Mouse (Mus musculus): ENCODE measurements around the gene Tnnc1.

Gene Tnnc1

DNA sequence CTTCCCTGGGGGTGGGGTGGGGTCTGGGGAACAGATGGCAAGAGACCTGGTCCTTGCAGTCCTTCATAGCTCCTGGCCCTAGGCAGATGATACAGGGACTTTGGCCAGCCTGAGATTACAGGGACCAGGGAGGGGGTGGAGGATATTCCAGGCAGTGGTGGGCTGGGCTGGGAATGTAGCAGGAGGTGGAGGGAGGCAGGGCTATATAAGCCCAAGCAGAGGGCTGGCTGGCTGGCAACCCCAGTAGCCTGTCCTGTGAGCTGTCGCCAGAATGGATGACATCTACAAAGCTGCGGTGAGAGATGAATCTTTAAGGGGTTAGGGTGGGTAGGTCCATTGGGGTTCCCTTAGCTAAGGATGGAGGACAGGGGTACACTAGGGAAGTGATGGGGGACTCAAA lies at the start of gene Tnnc1:
Gene Tnnc1 (plus strand): TSS at position 229 of the 400 bp plus-strand sequence.
- no peak for DNase-seq

DNA sequence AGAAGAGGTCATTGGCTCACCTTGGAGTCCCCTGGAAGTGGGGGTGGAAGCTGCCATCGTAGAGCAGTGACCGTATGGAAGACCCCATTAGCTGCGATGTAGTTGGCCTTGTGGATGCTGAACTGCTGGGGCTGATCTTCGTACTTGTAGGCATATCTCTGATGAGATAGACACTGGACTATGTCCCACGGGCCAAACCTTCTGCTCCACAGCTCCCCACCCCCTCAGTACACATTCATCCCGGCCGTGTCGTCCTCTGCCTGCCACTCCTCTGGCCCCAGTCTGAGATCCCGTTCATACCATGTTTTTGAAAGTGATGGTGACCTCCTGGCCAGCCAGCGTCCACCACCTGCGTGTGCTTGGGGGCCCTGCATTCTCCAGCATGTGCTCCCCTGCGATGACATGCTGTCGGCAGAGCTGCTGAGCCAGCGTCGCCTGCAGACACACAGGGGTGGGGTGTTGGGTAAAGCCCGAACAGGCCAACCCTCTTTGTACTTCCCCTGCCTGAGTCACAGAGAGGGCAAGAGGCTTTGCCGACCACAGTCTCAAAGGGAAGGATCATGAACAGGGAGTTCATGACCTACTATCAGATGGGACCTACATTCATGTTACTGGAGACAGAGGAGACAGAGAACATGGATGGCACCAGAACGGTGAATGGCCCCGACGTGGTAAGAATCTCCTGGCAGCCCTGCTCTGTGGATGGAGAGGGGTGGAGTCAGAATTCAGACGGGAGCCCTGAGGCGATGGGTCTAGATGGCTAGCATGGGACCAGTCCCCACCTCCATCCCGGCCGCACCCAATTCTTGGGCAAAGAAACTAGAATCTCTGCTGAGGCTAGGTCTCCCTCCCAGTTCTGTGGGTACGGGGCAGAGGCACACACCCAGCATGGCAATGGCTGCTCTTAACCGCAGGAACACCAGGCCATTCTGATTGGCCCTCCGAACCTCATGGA lies 47.6 kb upstream of the Tnnc1 start:
- no peak for DNase-seq

DNA sequence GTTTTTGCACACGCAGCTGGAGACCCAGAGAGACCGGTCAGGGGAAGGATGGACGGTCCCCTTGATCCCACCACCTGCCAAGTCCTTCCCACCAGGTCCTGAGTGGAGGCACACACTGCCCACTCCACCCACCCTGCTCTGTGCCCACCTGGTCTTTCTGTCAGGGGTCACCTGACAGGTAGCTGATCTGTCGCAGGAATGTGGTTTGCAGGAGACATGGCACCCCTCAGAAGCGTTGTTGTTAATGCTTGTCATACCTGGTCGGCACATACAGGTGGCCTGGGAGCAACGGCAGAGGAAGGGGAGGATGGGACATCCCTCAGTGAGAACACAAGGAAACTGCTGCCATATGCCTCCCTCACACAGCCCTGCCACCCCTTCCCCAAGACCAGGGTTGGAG lies 46.9 kb upstream of the Tnnc1 start:
- no peak for DNase-seq

DNA sequence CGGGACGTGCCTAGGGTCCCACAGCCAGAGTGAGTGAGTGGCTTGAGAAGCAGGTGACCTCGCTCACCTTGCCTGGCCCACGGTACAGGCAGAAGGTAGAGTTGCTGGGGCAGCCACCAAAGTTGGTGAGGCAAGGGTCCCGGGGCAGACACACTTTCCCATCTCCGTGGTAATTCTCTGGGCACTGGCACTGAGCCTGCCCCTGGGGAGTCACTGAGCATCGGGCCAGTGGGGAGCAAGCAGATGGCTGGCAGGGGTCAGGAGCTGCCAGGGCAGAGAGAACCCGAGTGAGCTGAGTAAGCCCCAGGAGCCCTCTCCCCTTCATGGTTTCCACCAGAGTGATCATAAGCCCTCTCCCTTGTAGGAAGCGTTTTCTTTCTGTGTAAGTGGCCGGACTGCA lies 46.5 kb upstream of the Tnnc1 start:
- DNase-seq, result no peak

DNA sequence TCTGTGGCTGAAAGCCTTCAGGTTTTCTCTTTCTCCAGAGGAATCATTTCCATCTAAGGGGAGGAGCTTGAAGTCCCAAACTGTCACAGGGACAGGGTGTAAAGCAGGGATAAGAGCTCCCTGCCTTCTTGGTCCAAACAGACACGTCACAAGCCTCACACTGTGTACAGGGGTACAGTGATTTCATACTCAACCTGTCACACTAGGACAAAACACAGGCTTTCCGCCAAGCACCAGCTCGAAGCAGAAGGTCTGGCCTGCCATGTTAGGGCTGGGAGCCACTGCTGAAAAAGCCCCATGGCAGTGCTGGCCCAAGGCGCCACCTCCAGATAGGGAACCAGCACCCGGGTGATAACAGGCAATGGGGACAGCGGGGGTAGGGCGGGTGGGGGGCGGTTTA lies 44.0 kb upstream of the Tnnc1 start:
- no peak for DNase-seq

DNA sequence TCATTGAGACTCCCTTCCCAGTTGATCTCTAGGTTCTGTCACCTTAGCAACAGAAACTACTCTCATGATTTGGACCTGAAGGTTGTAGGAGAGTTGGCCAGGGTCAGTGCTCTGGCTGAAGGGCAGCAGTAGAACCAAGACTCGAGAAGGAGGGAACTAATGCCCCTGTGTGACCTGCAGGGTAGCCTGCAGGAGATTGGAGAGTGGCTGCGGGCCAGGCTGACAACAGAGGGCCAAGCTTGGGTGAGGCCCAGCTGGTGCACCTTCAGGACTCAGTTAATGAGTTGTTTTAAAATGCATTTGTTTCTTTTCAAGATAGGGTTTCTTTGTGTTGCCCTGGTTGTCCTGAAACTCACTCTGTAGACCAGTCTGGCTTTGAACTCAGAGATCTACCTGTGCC lies 43.1 kb upstream of the Tnnc1 start:
- no peak for DNase-seq

DNA sequence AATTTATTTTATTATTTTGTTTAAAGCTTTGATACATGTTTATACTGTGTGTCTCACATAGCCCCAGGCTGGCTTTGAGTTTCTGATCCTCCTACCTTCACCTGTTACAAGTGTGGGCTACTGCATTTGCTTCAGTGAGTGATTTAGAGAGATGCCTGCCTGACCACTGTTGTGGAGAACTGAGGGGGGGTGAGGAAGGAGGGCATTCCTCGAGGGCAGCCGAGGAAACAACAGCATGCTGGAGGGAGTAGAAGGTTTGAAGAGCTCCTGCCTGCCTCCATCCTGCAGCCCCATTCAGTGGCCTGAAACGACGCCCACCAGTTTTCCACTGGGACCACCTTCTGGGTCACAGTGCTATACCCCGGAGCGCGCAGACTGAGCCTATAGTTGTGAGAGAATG lies 42.7 kb upstream of the Tnnc1 start:
- no peak for DNase-seq

DNA sequence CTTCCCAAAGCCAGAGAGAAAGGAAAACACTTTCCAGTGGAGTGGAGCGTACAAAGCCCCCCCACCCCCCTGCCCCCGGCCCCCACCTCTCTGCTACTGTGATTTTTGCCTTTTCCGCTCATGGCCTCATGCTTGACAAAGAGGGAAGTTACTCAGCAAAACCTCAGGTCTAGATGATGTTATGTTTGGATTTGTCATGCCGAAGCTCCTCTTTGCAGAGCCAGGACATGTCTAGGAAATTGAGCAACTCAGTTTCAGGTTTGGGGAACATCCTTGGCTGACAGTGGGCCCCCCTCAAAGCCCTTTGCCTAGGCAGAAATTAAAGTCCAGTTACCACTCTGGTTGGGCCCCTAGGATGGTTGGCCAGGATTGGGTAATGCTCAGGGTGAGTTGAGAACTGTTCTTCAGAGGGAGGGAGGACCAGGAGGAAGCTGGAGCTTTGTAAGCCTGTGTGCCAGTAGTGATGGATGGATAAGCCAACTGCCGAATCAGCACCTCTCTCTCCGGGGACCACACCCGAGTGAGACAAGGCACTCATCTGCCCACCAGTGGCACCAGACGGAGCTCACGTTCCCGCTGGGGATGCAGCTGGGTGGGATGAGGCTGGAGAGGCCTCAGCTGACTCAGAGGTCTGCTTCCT lies 42.0 kb upstream of the Tnnc1 start:
- DNase-seq, result no peak

DNA sequence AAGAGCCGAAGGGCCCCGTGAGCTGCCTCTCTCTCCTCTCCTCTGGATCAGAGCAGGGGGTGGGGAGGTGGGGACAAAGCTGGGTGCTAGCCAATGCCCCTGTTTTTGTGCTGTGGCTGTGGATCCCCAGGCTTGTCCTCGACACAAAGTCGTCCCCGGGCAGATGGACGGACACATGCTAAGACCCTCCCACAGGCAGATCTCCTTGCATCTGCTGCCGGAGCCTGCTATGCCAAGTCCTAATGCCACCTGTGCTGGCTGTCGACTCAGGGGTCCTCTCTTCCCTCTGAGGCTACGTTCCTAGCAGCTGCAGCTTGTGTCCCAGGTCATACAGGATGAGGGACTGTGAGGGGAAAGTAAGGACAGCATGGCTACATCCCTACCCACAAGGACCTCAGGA lies 41.3 kb upstream of the Tnnc1 start:
- no peak for DNase-seq

DNA sequence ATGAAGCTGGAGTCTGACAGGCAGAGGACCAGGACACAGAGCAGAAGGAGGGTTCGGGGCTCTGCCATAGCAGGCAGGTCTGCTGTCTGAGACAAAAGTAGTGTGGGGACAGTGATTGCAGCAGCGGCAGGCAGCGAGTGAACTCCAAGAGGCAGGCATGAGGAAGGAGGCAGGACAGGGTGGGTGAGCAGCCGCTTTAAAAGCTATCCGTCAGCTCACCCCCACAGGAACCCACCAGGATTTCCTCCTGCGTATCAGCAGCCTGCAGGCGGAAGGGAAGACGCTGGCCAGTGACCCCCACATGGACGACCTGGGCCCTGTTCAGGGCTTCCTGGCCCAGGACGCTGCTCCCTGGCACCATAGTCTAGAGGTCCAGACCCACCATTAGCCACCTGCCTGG lies 39.7 kb upstream of the Tnnc1 start, which contains the start of gene Stab1:
Gene Stab1 (minus strand): TSS at position 217 of the 400 bp plus-strand sequence.
- DNase-seq, result no peak

DNA sequence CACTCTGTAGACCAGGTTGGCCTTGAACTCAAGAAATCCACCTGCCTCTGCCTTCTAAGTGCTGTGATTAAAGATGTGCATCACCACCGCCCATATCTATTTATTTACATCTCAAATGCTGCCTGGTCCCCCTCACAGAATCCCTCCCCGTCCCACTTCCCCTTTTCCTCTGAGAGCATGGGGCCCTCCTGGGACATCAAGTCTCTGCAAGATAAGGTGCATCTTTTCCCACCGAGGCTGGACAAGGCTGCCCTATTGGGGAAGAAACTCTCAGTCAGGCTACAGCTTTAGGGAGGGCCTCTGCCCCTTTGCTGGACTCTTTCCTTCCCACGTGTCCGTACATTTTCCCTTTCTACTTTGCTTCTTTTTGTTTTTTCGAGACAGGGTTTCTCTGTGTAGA lies 38.6 kb upstream of the Tnnc1 start:
- DNase-seq, result no peak

DNA sequence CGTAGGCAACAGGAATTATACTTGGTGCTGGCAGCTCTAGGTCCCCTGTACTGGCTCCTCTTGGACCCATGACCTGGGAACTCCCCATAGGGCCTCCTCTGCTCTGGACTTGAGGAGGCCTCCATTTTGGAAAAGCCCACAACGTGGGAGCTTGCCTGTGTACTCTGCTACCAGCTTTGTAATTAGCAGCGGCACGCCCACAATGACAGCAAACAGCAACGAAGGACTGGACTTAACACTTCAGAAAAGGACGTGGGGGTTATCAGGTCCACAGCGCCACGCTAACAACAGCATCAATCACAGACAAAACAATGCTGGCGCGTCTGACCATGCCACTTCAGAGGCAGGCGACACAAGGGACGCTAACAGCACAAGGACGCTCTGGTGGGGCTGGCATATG lies 37.1 kb upstream of the Tnnc1 start:
- no peak for DNase-seq

DNA sequence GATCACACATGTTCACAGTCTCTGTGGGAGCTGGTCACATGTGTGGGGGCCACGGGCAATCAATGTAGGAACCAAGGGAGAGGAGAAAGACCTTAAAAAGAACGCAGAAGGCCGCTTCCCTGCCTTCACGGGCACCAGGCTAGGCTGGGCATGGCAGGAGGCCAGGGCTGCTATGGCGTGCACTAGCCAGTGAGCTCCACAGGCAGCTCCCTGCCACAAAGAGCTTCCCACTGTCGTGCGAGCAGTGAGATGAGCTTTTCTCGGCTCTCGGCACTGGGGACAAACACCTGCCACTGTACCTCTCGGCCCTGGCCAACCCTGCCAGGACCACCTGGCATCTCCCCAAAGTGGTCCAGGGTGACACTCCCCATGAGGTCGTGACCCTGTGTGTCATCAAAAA lies 36.7 kb upstream of the Tnnc1 start:
- DNase-seq, result no peak

DNA sequence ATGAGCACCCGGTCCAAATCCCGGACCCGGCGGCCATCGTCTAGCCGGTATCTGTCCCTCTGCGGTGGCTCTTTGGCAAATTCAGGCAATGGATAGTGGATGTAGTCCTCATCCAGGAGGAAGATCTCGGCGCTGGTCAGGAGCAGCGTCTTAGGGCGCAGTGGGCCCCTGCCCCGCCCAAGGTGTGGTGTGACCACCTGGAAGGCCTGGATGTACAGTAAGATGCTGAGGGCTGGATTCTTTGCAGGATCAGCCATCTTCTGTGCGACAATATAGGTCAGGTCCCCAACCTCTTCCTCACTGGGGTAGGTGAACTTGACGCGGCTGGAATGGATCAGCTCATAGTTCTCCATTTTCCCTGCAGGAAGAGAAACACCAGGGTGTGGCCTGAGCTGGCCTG lies 36.3 kb upstream of the Tnnc1 start:
- no peak for DNase-seq

DNA sequence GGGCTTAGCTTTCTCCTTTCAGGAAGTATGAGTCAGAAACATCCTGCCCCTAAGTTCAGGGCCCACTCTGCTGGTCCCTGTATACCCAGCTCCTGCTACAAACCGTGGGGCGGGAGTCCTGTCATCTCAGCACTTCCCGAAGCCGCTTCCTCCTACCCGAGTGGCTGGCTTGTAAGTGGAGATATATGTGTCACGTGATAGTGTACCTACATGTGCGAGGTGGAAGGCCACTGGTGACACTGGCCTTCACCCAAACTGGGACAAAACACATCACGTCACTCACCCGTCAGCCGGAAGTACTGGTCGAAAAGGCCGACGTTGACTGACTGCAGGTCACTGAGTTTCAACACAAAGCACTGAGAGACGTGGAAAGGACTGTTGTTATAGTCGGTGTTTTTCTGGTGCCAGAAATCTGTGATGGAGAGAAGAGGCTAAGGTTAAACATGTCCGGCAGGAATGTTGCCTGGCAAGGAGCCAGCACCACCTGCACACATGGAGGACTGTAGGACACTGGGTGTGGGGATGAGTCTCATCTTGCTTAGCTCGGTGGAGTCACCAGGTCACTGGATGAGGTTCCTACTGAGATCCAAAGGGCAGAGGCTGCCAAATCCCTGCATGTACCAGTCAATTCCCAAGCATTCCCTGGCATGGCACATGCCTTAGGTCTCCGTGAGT lies 35.2 kb upstream of the Tnnc1 start:
- no peak for DNase-seq

DNA sequence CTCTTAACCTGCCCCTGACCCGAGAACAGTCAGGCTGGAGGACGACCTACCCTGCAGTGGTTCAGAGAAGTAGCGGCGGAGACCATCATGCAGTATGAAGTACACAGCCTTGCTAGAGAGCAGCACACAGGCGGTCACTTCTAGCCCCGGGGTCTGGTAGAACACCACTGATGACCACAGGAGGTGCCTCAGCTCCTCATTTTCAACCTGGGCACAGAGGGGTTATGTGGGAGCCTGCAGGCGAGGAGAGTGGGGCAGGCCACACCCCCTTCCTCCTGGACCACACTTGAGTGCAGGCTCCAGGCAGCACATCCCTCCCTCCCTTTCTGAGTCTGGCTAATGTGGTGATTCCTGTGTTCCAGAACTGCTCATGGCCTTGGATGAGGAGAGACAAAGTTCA lies 34.6 kb upstream of the Tnnc1 start:
- DNase-seq, result no peak

DNA sequence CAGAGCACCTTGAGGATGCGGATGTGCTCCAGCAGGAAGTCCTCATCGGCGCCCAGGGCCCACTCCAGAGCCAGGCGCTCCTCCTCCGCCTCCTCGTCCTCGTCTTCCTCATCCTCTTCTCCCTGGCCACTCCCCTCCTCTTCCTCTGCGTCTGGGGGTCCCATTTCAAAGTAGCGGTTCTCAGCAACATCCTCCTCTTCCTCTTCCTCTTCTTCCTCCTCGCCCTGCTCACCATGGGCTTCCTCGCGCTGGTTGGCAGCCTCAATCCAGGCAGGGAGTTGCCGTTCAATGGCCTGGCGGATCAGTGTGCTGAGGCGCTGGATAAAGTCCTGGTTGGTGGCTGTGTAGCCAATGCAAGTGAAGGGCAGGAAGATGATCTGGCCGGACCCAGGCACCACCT lies 30.8 kb upstream of the Tnnc1 start:
- no peak for DNase-seq

DNA sequence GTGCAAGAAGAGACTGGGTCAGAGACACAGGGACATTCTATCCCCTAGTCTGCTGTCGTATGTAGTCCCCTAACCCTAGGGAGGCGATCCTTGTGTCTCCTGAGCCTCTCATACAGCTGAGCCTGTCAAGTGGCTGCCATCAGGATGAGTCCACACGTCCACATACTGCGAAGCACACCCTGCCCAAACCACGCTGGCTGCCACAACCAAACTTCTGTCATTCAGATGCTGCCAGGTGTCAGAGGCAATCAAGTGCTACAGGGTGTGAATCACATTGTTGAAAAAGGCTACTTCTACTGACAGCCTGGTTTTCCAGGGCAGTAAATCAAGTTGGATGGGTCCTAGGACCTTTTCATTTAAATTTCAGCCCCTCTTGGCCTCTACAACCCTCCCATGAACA lies 30.4 kb upstream of the Tnnc1 start:
- DNase-seq, result no peak

DNA sequence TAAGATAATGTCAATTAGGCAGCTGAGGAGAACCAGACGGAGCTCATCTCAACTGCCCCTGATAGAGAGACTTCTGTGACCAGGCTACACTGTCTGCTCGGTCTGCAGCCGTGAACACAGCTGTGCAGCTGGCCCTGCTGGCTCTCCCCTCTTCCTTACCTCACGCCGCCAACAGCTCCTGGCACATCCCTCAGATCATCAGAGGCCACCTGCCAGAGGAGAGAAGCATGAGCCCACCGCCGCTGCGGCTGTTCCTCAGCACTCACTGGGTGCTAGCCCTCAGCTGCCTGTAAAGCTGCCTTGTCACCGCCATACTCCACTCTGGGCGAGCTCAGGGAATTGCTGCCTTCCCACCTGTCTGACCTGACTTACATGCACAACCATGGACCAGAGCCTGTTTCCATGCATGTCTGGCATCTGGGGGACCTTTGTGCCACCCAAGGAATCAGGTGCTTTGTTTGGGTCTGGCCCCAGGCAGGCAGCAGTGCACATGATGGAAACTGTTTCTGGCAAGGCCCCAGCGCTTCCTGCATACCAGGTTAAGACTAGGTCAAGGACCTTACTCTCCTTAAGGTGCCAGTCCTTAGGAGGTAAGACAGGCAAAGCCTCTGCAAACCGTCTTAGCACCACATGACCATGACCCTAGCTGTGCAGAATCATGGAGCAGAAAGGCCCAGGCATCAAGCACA lies 28.3 kb upstream of the Tnnc1 start:
- no peak for DNase-seq

DNA sequence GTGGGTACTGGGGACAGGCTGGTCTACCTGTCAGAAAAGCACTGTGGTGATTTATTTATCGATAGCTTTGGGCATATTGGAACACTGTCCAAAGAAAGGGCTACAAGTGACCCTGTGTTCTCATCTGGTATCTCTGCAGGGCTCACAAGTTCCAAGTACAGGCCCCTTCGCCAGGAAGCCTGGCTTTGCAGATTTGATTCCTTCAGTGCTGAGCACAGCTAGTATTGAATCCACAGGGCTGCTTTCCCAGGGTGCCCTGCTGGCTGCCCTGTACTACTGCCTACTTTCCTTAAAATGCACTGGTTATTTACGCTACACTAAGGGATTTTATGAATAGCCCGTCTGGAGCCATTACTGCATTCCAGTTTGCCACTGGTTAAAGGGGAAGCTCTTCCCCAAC lies 26.6 kb upstream of the Tnnc1 start:
- no peak for DNase-seq

DNA sequence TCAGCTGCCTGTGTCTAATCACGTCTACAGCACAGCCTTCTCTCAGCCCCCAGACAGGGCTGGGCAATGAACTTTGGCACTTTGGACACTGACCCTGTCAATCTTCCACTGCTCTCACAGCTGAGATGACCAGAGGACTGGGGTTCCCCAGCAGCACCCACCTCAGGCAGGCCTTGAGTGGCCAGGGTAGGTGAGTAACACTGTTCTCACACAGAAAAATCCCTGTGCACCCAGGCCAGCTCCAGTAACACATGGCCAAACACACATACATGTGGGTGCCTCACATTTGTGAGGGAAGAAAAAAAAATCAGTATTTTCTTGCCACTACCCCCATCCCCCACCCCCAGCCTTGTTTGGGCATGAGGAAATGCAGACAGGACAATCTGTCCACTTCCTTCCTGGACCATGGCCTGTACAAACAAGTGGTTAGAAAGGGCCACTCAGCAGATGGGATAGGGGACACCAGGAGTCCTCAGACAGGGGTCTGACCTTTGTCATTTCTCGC lies 25.3 kb upstream of the Tnnc1 start:
- no peak for DNase-seq

DNA sequence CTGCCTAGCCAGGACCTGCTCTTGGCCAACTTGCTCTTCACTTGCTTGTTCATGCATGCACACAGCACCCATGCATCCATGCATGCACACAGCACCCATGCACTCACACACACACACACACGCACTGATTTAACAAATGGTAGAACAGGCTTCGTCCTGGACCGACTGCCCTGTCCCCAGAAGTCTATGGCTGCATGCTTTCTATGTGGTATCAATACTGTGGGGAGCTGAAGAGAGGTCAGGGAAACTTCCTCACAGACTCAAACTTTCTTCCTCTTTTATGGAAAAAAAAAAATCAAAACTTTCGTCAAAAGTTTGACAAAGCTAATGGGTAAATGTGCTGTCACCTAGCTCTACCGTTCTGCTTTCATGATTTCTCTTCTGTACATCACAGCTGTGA lies 24.6 kb upstream of the Tnnc1 start:
- DNase-seq, result no peak

DNA sequence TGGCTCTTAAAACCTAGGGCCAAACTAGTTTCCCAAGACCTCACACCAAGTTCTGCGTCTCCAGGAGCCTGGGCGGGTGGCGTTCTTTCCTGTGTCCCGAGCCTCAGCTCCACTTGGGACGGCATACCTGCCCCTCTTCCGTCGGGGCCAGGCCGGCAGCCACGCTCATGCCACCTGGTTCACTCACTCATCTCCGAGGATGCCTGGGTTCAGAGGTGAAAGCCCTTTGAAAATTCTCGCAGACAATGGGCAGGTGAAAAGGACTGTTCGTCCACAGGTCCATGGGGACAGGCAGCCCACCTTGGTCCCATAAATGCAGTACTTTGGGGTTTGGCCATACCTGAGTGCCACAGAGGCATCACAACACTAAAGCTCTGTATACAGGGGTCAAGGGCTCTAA lies 23.9 kb upstream of the Tnnc1 start:
- no peak for DNase-seq
